Mouse (Mus musculus): Measurements from ENCODE around the gene Slc38a11. TPM values are rescaled to one million over a fixed set of nuclear protein-coding genes. Genes with fewer than 3 reads are reported as not detected.

Slc38a11 gene
- total and polyA plus RNA-seq, 3 experiments: not detected

DNA sequence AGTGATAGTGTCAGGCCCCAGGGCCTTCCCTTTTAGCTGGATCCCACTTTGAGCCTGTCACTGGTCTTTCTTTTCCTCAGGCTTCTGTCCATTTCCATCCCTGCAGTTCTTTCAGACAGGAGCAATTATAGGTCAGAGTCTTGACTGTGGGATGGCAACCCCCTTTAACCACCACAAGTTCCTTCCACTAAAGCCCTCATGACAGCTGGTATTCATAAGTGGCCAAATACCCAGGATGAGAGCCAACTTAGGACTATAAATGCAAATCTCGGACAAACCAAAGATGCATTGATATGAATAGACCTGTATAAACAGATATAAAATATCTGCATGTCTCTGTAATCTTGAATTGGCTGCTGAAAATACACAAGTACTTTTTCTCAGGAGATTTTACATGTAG is 75.1 kb downstream of the Slc38a11 start:
- H3K4me3 ChIP-seq (ENCODE audit: control insufficient read depth in 1 of 2, insufficient read depth in 1 of 2, low read depth in 2 of 2, low read length in 2 of 2): no peak overlapping the region
- H3K9ac ChIP-seq (ENCODE audit: control insufficient read depth, low read depth, low read length, poor library complexity, severe bottlenecking): no peak overlapping the region
- no peaks in the 10 kb centered on the region for H3K79me2 ChIP-seq (ENCODE audit: control insufficient read depth, insufficient read depth, low read length, poor library complexity)
- TF ChIP-seq SIN3A (IDR thresholded peaks at IDR 0.05; ENCODE audit: low read length): no peak
- no peak for TF ChIP-seq MYB (IDR thresholded peaks at IDR 0.05; ENCODE audit: low read depth, low read length)
- no peak for TF ChIP-seq ZMIZ1 (IDR thresholded peaks at IDR 0.05; ENCODE audit: low read depth, low read length)
- no peak for TF ChIP-seq TBP (IDR thresholded peaks at IDR 0.05; ENCODE audit: low read depth, low read length)
- no peak for TF ChIP-seq GABPA (IDR thresholded peaks at IDR 0.05; ENCODE audit: low read depth, low read length)
- TF ChIP-seq ETS1 (IDR thresholded peaks at IDR 0.05; ENCODE audit: low read depth, low read length): no peak
- no peak for TF ChIP-seq ZKSCAN1 (IDR thresholded peaks at IDR 0.05; ENCODE audit: low read depth, low read length)
- no peak for TF ChIP-seq KAT2A (conservative IDR thresholded peaks at IDR 0.05; ENCODE audit: low read depth, low read length)
- no peak for TF ChIP-seq POLR2AphosphoS2 (IDR thresholded peaks at IDR 0.05; ENCODE audit: low read length)
- H3K36me3 ChIP-seq (ENCODE audit: control insufficient read depth in 1 of 2, insufficient read depth in 2 of 2, low read length in 2 of 2): no peaks in the 10 kb centered on the region
- H3K27me3 ChIP-seq (ENCODE audit: control insufficient read depth in 1 of 2, insufficient read depth in 2 of 2, low read length in 2 of 2): no peaks in the 10 kb centered on the region
- no peak for DNase-seq (ENCODE audit: low read depth, low spot score)
- H3K27ac ChIP-seq (ENCODE audit: control insufficient read depth, low read depth, low read length): no peak overlapping the region
- H3K4me1 ChIP-seq (ENCODE audit: control insufficient read depth in 1 of 2, insufficient read depth in 2 of 2, low read length in 2 of 2): no peaks in the 10 kb centered on the region
- H3K9me3 ChIP-seq (replicated peaks; ENCODE audit: insufficient read depth, low read length): no peaks in the 10 kb centered on the region

DNA sequence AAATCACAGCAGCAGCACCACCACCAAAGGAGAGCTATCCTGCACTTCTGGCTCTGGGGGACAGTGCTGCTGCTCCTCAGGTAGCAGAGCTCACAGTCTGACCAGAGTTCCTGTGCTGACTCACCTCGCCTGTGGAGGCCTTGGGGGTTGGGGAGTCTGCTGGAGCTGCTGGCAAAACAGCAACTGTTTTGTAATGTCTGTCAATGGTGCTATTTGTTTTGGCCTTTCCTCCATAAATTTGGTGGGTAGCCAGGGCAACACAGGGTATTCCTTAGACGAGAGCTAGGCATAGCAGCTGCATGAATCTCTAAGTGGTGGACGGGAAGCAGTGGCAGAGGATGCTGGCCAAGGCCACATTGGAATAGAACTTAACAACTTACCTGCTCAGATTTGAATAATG is 78.5 kb downstream of the Slc38a11 start:
- H3K27me3 ChIP-seq (ENCODE audit: control insufficient read depth in 1 of 2, insufficient read depth in 2 of 2, low read length in 2 of 2): no peaks in the 10 kb centered on the region
- no peaks in the 10 kb centered on the region for H3K9me3 ChIP-seq (replicated peaks; ENCODE audit: insufficient read depth, low read length)
- no peaks in the 10 kb centered on the region for H3K36me3 ChIP-seq (ENCODE audit: control insufficient read depth in 1 of 2, insufficient read depth in 2 of 2, low read length in 2 of 2)
- TF ChIP-seq KAT2A (conservative IDR thresholded peaks at IDR 0.05; ENCODE audit: low read depth, low read length) (no peak), ETS1 (IDR thresholded peaks at IDR 0.05; ENCODE audit: low read depth, low read length) (no peak), MAFK (IDR thresholded peaks at IDR 0.05; ENCODE audit: borderline replicate concordance, low read depth, low read length) (no peak), POLR2AphosphoS2 (IDR thresholded peaks at IDR 0.05; ENCODE audit: low read length) (no peak), MEF2A (IDR thresholded peaks at IDR 0.05; ENCODE audit: extremely low read depth, insufficient replicate concordance, low read depth, low read length, poor library complexity, severe bottlenecking) (no peak)
- no peak overlapping the region for H3K9ac ChIP-seq (ENCODE audit: control insufficient read depth, low read depth, low read length, poor library complexity, severe bottlenecking)
- no peaks in the 10 kb centered on the region for H3K4me1 ChIP-seq (ENCODE audit: control insufficient read depth in 1 of 2, insufficient read depth in 2 of 2, low read length in 2 of 2)
- no peak overlapping the region for H3K4me3 ChIP-seq (ENCODE audit: control insufficient read depth in 1 of 2, insufficient read depth in 1 of 2, low read depth in 2 of 2, low read length in 2 of 2)
- H3K27ac ChIP-seq (ENCODE audit: control insufficient read depth, low read depth, low read length): no peak overlapping the region
- H3K79me2 ChIP-seq (ENCODE audit: control insufficient read depth, insufficient read depth, low read length, poor library complexity): no peaks in the 10 kb centered on the region
- DNase-seq (ENCODE audit: low read depth, low spot score): no peak

DNA sequence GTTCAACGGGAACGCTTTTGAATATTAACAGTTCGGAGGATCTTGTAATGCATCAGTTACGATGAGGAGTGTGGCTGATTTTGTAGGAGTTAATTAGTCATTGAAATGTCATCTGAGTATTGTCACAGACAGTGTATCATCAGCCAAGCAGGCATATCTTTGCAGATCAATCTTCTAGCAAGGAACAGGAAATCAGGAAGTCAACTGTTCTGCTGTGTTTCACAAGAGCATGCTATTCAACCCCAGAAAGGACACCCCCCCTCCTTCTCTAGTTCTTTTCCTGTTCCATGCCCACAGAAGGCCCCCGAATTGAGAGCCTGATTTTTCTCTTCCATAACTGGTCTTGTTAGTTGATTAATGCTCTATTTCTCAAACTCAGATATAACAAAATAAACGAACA is 80.9 kb downstream of the Slc38a11 start:
- no peaks in the 10 kb centered on the region for H3K9me3 ChIP-seq (replicated peaks; ENCODE audit: insufficient read depth, low read length)
- no peaks in the 10 kb centered on the region for H3K36me3 ChIP-seq (ENCODE audit: control insufficient read depth in 1 of 2, insufficient read depth in 2 of 2, low read length in 2 of 2)
- DNase-seq (ENCODE audit: low read depth, low spot score): no peak
- no peak overlapping the region for H3K9ac ChIP-seq (ENCODE audit: control insufficient read depth, low read depth, low read length, poor library complexity, severe bottlenecking)
- no peaks in the 10 kb centered on the region for H3K27me3 ChIP-seq (ENCODE audit: control insufficient read depth in 1 of 2, insufficient read depth in 2 of 2, low read length in 2 of 2)
- no peaks in the 10 kb centered on the region for H3K79me2 ChIP-seq (ENCODE audit: control insufficient read depth, insufficient read depth, low read length, poor library complexity)
- no peak overlapping the region for H3K27ac ChIP-seq (ENCODE audit: control insufficient read depth, low read depth, low read length)
- H3K4me3 ChIP-seq (ENCODE audit: control insufficient read depth in 1 of 2, insufficient read depth in 1 of 2, low read depth in 2 of 2, low read length in 2 of 2): no peak overlapping the region
- no peaks in the 10 kb centered on the region for H3K4me1 ChIP-seq (ENCODE audit: control insufficient read depth in 1 of 2, insufficient read depth in 2 of 2, low read length in 2 of 2)
- TF ChIP-seq MXI1 (IDR thresholded peaks at IDR 0.05; ENCODE audit: low read depth, low read length): no peak
- TF ChIP-seq TAL1 (IDR thresholded peaks at IDR 0.05; ENCODE audit: low read length): no peak
- TF ChIP-seq ZC3H11A (IDR thresholded peaks at IDR 0.05; ENCODE audit: low read depth, low read length): no peak
- no peak for TF ChIP-seq BHLHE40 (IDR thresholded peaks at IDR 0.05; ENCODE audit: borderline replicate concordance, low read depth, low read length)
- no peak for TF ChIP-seq ZNF384 (IDR thresholded peaks at IDR 0.05; ENCODE audit: low read depth, low read length)
- TF ChIP-seq E2F4 (IDR thresholded peaks at IDR 0.05; ENCODE audit: borderline replicate concordance, low read depth, low read length): no peak
- no peak for TF ChIP-seq RCOR1 (IDR thresholded peaks at IDR 0.05; ENCODE audit: low read depth, low read length)
- TF ChIP-seq USF1 (IDR thresholded peaks at IDR 0.05; ENCODE audit: low read depth, low read length): no peak
- TF ChIP-seq NELFE (IDR thresholded peaks at IDR 0.05; ENCODE audit: low read depth, low read length): no peak
- TF ChIP-seq GABPA (IDR thresholded peaks at IDR 0.05; ENCODE audit: low read depth, low read length): no peak
- TF ChIP-seq UBTF (IDR thresholded peaks at IDR 0.05; ENCODE audit: borderline replicate concordance, insufficient read depth, low read depth, low read length): no peak
- TF ChIP-seq CHD2 (IDR thresholded peaks at IDR 0.05; ENCODE audit: low read length): no peak
- TF ChIP-seq NRF1 (IDR thresholded peaks at IDR 0.05; ENCODE audit: insufficient read depth, low read depth, low read length, poor library complexity, severe bottlenecking): no peak

All from MEL (cell line).